Mouse (Mus musculus) hindbrain, embryonic 16.5 days (tissue): ENCODE data around the gene Krtap9-3. TPM values are rescaled to one million over a fixed set of nuclear protein-coding genes. Genes with fewer than 3 reads are reported as not detected.
A peak's percentile ranks its signal among the peaks of the same experiment; 100 is the strongest.

ENCODE experiments used
- ATAC-seq: fragments of 200-750 bp; cut with Nextera tagmentation; 2 replicates; pipeline ENCODE4 v1.8.0; 2017; ENCODE audit warnings: moderate TSS enrichment, moderate library complexity
- H3K27ac ChIP-seq: fragments of 300-500 bp; sonication (generic); 2 replicates; pipeline ENCODE4 v1.5.1; 2014; ENCODE audit warnings: low read depth, mild to moderate bottlenecking, control low read depth, low read length, moderate library complexity
- H3K27me3 ChIP-seq: fragments of 300-500 bp; sonication (generic); replicated peaks from 2 replicates; pipeline ENCODE4 v1.6.1; 2014; ENCODE audit warnings: low read length; ENCODE audit not compliant: control insufficient read depth, insufficient read depth
- H3K36me3 ChIP-seq: fragments of 300-500 bp; sonication (generic); 2 replicates; pipeline ENCODE4 v1.6.1; 2014; ENCODE audit warnings: mild to moderate bottlenecking, low read length, moderate library complexity, mixed read lengths; ENCODE audit not compliant: control insufficient read depth, insufficient read depth
- H3K4me1 ChIP-seq: fragments of 300-500 bp; sonication (generic); 2 replicates; pipeline ENCODE4 v1.6.1; 2014; ENCODE audit warnings: low read depth, low read length; ENCODE audit not compliant: control insufficient read depth, insufficient read depth
- H3K4me2 ChIP-seq: fragments of 300-500 bp; sonication (generic); 2 replicates; pipeline ENCODE4 v1.6.1; 2014; ENCODE audit warnings: mild to moderate bottlenecking, low read length, control low read depth, moderate library complexity
- H3K4me3 ChIP-seq: fragments of 300-500 bp; sonication (generic); 2 replicates; pipeline ENCODE4 v1.5.1; 2014; ENCODE audit warnings: mild to moderate bottlenecking, low read length, control low read depth, moderate library complexity
- H3K9ac ChIP-seq: fragments of 300-500 bp; sonication (generic); 2 replicates; pipeline ENCODE4 v1.6.1; 2014; ENCODE audit warnings: low read depth, mild to moderate bottlenecking, control low read depth, low read length, moderate library complexity
- H3K9me3 ChIP-seq: fragments of 300-500 bp; sonication (generic); 2 replicates; pipeline ENCODE4 v1.6.1; 2014; ENCODE audit warnings: mild to moderate bottlenecking, low read length, moderate library complexity; ENCODE audit not compliant: control insufficient read depth
- WGBS: fragments of 180-500 bp; shearing (Covaris S2); extraction: QIAGEN DNeasy Blood & Tissue Kit; methylation state at CpG from one replicate; pipeline ENCODE4 v1.1.7; 2014; 5-methylcytosine and 5-hydroxymethylcytosine counted together
- polyA plus RNA-seq: library from polyadenylated mRNA; unstranded; fragments of >200 nt; fragmentation: Nextera tagmentation; extraction: Ambion mirVana; gene quantifications from 2 replicates; pipeline ENCODE4 v1.2.1, GENCODE M21; 2015

The Krtap9-3 gene
- polyA plus RNA-seq, 1 experiment from 2014 or later: not detected

DNA sequence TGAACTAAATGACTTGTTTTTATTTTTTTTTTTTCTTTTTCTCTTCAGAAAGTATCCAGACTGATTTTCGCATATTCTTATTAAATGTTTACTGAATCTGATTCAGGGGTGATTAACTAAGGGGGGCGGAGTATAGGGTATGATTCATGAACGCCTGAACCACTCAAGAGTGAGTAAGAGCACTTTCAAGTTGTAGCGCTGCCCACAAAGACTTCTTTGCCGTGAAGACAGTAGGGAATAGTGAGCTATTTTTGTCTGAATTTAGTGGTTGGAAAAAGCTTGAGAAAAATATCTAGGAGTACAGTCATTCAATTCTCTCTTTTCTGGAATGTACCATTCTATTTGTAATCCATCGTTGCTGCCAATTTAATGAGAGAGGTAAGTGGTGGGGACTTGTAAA lies 16.3 kb downstream of the Krtap9-3 start:
- Histone ChIP-seq H3K9me3 (no peaks in the 10 kb centered on the region), H3K4me2 (no peak overlapping the region), H3K4me1 (no peaks in the 10 kb centered on the region), H3K9ac (no peak overlapping the region), H3K27ac (no peak overlapping the region), H3K27me3 (no peaks in the 10 kb centered on the region), H3K4me3 (no peak overlapping the region), H3K36me3 (no peaks in the 10 kb centered on the region)
- ATAC-seq: no peak
- WGBS: 91% methylated on average over 6 of the region's 6 CpGs

DNA sequence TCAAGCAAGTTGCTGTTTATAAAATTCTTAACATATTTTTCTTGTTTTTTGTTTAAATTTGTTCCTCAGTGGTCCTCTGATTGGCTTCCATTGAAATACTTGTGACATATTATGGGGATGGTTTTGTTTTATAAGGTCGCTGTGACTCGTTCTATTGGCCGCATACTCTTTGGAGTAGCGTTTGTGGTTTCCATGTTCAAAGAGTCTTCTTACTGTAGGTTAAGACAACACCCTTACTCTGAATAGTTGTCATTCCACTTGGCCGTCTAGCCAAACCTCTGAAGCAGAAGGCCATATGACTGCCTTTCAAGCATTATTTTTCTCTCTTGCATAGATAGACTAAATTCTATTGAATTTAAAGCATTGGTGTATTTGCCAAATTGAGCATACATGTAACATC lies 16.9 kb downstream of the Krtap9-3 start:
- WGBS: 92% methylated on average over 5 of the region's 5 CpGs

DNA sequence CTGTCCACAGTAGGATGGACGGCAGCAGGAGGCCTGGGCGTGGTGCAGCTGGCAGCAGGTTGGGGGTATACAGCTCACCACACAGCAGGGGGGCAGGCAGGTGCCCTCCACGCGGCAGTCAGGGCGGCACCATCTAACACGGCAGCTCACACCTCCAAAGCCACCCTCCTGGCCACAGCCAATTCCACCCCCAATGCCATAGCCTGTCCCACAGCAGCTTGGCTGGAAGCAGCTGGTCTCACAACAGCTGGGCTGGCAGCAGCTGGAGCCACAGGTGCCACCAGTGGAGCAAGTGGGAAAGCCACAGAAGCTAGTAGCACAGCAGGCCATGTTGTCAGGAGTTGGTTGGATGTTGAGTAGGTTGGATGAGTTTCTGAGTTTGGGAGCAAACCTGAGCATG lies 17.3 kb downstream of the Krtap9-3 start, which contains the start of gene Krtap1-5:
Gene Krtap1-5, minus strand, starts transcription at position 381 of the 400 bp plus-strand sequence.
- Histone ChIP-seq H3K9me3 (no peaks in the 10 kb centered on the region), H3K27me3 (no peaks in the 10 kb centered on the region), H3K27ac (no peak within 1 kb of the TSS), H3K4me2 (no peak within 1 kb of the TSS), H3K4me3 (no peak within 1 kb of the TSS), H3K9ac (no peak within 1 kb of the TSS), H3K4me1 (no peaks in the 10 kb centered on the region), H3K36me3 (no peaks in the 10 kb centered on the region)
- ATAC-seq: no peak
- 86% methylated on average over 6 of the region's 6 CpGs for WGBS

More for the DNA sequence above, 16.9 kb downstream of the Krtap9-3 start:
- ATAC-seq: no peak
- H3K36me3 ChIP-seq: no peaks in the 10 kb centered on the region
- no peak overlapping the region for H3K4me2 ChIP-seq
- H3K4me1 ChIP-seq: no peaks in the 10 kb centered on the region
- H3K9ac ChIP-seq: no peak overlapping the region
- H3K27ac ChIP-seq: no peak overlapping the region
- H3K27me3 ChIP-seq: no peaks in the 10 kb centered on the region
- no peak overlapping the region for H3K4me3 ChIP-seq
- H3K9me3 ChIP-seq: no peaks in the 10 kb centered on the region

DNA sequence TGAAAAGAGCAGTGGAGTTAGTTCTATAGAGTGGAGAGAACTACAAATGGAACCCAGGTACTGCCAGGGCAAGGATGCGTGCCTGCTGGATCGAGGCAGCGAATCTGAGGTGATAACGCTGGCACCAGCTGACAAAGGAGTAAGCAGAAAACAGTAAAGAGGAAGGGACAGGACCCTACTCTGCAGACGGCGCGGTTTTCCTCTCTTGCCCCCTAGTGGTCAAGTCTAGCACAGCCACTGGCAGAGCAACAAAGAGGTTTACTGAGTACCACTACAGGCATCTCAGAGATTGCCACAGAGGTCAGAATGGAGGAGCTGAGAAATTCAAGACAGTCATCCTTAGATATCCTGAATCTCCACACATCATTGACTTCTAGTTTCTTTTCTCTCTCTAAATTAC lies 23.8 kb downstream of the Krtap9-3 start:
- Histone ChIP-seq H3K9ac (0 out of 2 replicates have a peak overlapping the region, but pooled peaks have one; percentile 38), H3K4me1 (no peaks in the 10 kb centered on the region), H3K4me3 (peak overlapping the region; percentile 13; the same call in 1 of the 2 replicates), H3K9me3 (no peaks in the 10 kb centered on the region), H3K36me3 (no peaks in the 10 kb centered on the region), H3K27ac (no peak overlapping the region), H3K27me3 (no peaks in the 10 kb centered on the region), H3K4me2 (peak overlapping the region; percentile 50)
- ATAC-seq: peak; percentile 72; the same call in 1 of the 2 replicates
- 2% methylated on average over 7 of the region's 7 CpGs for WGBS

DNA sequence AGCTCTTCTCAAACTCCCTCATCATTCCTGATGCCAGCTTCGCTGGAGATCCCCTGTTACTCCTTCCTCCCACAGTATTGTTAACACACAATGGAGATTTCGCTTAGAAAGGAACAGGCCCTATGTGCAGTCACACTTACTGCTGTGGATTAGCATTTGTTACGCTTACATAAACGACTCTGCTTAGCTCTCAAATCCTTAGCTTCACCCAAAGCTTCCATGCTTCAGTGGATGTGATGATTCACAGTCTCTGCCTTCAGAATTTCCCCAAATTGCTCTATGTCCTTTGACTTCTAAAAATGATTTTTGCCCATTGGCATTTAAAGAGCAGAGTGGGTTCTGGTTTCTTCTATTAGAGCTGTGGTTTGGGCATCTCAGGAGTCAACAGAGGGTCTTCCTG lies 24.7 kb downstream of the Krtap9-3 start:
- Histone ChIP-seq H3K27ac (no peak overlapping the region), H3K4me3 (no peak overlapping the region), H3K9me3 (no peaks in the 10 kb centered on the region), H3K4me2 (no peak overlapping the region), H3K4me1 (no peaks in the 10 kb centered on the region), H3K36me3 (no peaks in the 10 kb centered on the region), H3K9ac (no peak overlapping the region), H3K27me3 (no peaks in the 10 kb centered on the region)
- ATAC-seq: no peak
- 32% methylated on average over 4 of the region's 4 CpGs for WGBS

DNA sequence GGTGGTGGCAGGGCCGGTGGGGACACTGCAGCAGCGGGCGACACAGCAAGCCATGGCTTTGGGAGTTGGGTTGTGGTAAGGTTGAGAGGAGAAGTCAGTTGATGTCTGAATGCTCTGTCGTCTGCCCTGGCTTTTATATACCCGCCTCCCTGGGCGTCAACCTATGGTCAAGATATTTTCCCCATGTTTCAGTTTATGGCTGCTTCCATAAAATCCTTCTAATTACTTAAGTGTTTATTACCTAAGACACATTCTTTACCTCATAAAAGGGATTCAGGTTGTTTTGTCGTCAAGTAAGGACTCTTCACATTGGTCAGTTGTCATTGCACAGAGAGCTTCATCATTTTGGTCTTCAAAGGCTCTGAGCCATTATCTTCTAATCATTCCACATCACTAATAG lies 31.4 kb downstream of the Krtap9-3 start, which contains the start of gene Krtap3-1:
Gene Krtap3-1, minus strand, starts transcription at position 101 of the 400 bp plus-strand sequence.
- no peak for ATAC-seq
- no peaks in the 10 kb centered on the region for H3K4me1 ChIP-seq

DNA sequence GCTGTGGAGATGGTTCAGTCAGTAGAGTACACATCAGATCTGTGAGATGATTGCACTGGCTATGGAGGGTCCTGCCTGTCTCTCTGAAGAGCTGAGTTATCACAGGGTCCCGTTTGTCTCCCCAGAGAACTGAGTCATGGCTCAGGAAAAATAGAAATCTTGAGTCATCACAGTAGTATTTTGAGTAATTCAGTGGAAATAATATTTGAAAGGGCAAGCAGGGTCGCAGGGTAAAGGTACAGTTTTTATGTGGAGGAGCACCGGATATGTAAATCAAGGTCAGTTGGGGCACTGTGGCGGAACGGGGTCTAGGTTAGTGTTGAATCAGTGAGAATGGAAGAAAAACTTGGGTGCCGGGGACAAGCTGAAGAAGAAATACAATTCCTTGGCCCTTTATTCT lies 35.3 kb downstream of the Krtap9-3 start:
- Histone ChIP-seq H3K27ac (no peak overlapping the region), H3K4me3 (no peak overlapping the region), H3K4me2 (no peak overlapping the region), H3K36me3 (no peaks in the 10 kb centered on the region), H3K4me1 (no peaks in the 10 kb centered on the region), H3K27me3 (no peaks in the 10 kb centered on the region), H3K9ac (no peak overlapping the region), H3K9me3 (no peaks in the 10 kb centered on the region)
- WGBS: 87% methylated on average over 6 of the region's 6 CpGs
- no peak for ATAC-seq

More for the DNA sequence above, 31.4 kb downstream of the Krtap9-3 start, which contains the start of gene Krtap3-1:
- H3K27ac ChIP-seq: no peak within 1 kb of the TSS
- H3K27me3 ChIP-seq: no peaks in the 10 kb centered on the region
- H3K9ac ChIP-seq: no peak within 1 kb of the TSS
- WGBS: 87% methylated on average over 7 of the region's 7 CpGs
- no peak within 1 kb of the TSS for H3K4me3 ChIP-seq
- H3K9me3 ChIP-seq: no peaks in the 10 kb centered on the region
- H3K4me2 ChIP-seq: no peak within 1 kb of the TSS
- no peaks in the 10 kb centered on the region for H3K36me3 ChIP-seq

DNA sequence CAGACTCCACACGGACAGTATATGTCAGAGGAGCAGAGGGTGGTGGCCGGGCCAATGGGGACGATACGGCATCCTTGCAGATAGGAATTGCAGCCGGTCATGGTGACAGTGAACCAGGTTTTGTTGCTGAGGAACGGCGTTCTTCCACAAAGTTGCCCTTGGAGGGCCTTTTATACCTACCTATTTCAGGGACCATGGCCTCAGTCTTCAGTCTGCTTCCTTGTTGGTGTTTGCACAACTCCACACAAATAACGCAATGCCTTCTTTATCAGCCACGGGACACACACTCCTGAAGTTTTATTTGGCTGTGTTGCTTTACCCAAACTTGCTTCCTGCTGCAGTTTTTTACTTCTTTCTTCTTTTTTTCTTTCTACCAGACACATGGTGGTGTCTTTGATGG lies 38.5 kb downstream of the Krtap9-3 start, which contains the start of gene Gm11939:
Gene Gm11939, minus strand, starts transcription at position 101 of the 400 bp plus-strand sequence.
- Histone ChIP-seq H3K4me1 (no peaks in the 10 kb centered on the region), H3K27ac (no peak within 1 kb of the TSS), H3K36me3 (no peaks in the 10 kb centered on the region), H3K27me3 (no peaks in the 10 kb centered on the region), H3K4me2 (no peak within 1 kb of the TSS), H3K9me3 (no peaks in the 10 kb centered on the region), H3K9ac (no peak within 1 kb of the TSS), H3K4me3 (no peak within 1 kb of the TSS)
- ATAC-seq: no peak
- 96% methylated on average over 9 of the region's 9 CpGs for WGBS

DNA sequence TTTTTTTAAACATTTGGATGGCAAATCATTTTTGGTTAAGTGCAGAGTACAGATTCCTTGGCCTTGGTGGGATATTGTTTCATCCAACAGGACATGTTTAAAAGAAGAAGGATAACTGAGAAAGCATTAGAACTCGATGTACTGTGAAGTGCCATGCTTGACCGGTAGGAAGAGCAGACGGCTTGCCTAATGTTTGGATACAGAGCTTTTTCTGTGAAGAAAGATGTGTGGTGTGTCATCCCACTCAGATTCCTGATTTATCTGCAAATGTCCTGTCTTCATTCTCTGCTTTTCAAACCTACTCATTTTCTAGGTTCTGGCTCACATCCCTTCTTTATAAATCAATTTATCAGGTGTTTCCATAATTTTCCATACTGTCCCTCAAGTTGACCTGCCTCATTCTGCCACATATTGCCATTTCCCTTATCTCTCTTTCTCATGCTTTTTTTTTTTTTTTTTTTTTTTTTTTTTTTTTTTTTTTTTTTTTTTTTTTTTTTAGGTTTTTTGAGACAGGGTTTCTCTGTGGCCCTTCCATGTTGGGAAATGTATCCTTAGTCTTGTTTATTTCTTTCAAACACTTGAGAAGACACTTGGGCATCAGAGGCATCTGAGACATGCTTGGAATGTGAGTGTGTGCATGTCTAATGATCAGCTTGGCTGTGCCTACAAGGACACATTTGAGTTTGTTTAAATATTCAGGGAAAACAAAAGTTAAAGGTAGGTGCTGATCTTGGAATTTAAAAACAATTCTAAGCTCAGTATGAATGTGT lies 39.7 kb downstream of the Krtap9-3 start:
- Histone ChIP-seq H3K27me3 (no peaks in the 10 kb centered on the region), H3K4me3 (no peak overlapping the region), H3K36me3 (no peaks in the 10 kb centered on the region), H3K4me2 (no peak overlapping the region), H3K27ac (no peak overlapping the region), H3K9ac (no peak overlapping the region), H3K4me1 (no peaks in the 10 kb centered on the region), H3K9me3 (no peaks in the 10 kb centered on the region)
- ATAC-seq: no peak
- 82% methylated on average over 3 of the region's 3 CpGs for WGBS
